Mouse (Mus musculus) intestine, embryonic 16.5 days (tissue): ENCODE data around the gene Agl. TPM values are rescaled to one million over a fixed set of nuclear protein-coding genes. Genes with fewer than 3 reads are reported as not detected.

Source experiments
- ATAC-seq: fragments of 200-750 bp; cut with Nextera tagmentation; 2 replicates; pipeline ENCODE4 v1.8.0; 2017; ENCODE audit warnings: moderate TSS enrichment, moderate library complexity
- H3K27ac ChIP-seq: fragments of 300-500 bp; sonication (generic); 2 replicates; pipeline ENCODE4 v1.5.1; 2014; ENCODE audit warnings: mild to moderate bottlenecking, low read length
- H3K27me3 ChIP-seq: fragments of 300-500 bp; sonication (generic); replicated peaks from 2 replicates; pipeline ENCODE4 v1.6.1; 2014; ENCODE audit warnings: low read length, control low read depth, mixed read lengths; ENCODE audit not compliant: control insufficient read depth, insufficient read depth
- H3K36me3 ChIP-seq: fragments of 300-500 bp; sonication (generic); 2 replicates; pipeline ENCODE4 v1.6.1; 2014; ENCODE audit warnings: low read length, control low read depth; ENCODE audit not compliant: control insufficient read depth, insufficient read depth
- H3K4me1 ChIP-seq: fragments of 300-500 bp; sonication (generic); 2 replicates; pipeline ENCODE4 v1.6.1; 2014; ENCODE audit warnings: low read length, control low read depth, mixed read lengths; ENCODE audit not compliant: control insufficient read depth, insufficient read depth
- H3K4me2 ChIP-seq: fragments of 300-500 bp; sonication (generic); 2 replicates; pipeline ENCODE4 v1.6.1; 2014; ENCODE audit warnings: low read depth, low read length, control low read depth
- H3K4me3 ChIP-seq: fragments of 300-500 bp; sonication (generic); 2 replicates; pipeline ENCODE4 v1.5.1; 2014; ENCODE audit warnings: mild to moderate bottlenecking, low read length
- H3K9ac ChIP-seq: fragments of 300-500 bp; sonication (generic); 2 replicates; pipeline ENCODE4 v1.6.1; 2014; ENCODE audit warnings: low read depth, low read length
- H3K9me3 ChIP-seq: fragments of 300-500 bp; sonication (generic); 2 replicates; pipeline ENCODE4 v1.6.1; 2016; ENCODE audit warnings: low read length, control low read depth; ENCODE audit not compliant: control insufficient read depth
- WGBS: fragments of 180-500 bp; shearing (Covaris S2); extraction: QIAGEN DNeasy Blood & Tissue Kit; methylation state at CpG from one replicate; pipeline ENCODE4 v1.1.7; 2014; 5-methylcytosine and 5-hydroxymethylcytosine counted together
- polyA plus RNA-seq: library from polyadenylated mRNA; unstranded; fragments of >200 nt; fragmentation: Nextera tagmentation; extraction: Ambion mirVana; gene quantifications from 2 replicates; pipeline ENCODE4 v1.2.1, GENCODE M21; 2015

The Agl gene
- polyA plus RNA-seq, 1 experiment from 2014 or later, result 10.3 TPM

- Histone ChIP-seq H3K4me3 (peak overlapping the region; percentile 95), H3K9ac (peak overlapping the region; percentile 97), H3K4me2 (peak overlapping the region; percentile 84), H3K36me3 (no peaks in the 10 kb centered on the region), H3K9me3 (no peaks in the 10 kb centered on the region), H3K27me3 (no peaks in the 10 kb centered on the region), H3K4me1 (peaks cover 12% of the 10 kb centered on the region), H3K27ac (peak overlapping the region; percentile 90)
- WGBS, result under 1% methylated on average over 85 of the region's 85 CpGs
- peak; percentile 95 for ATAC-seq
Measured at GRCm38 (mm10) chr3:116711624-116712435, 96.1 kb downstream of the Agl start.

- Histone ChIP-seq H3K27me3 (no peaks in the 10 kb centered on the region), H3K27ac (no peak overlapping the region), H3K4me2 (peak overlapping the region; percentile 84), H3K9me3 (no peaks in the 10 kb centered on the region), H3K4me1 (peaks cover 12% of the 10 kb centered on the region), H3K4me3 (peak overlapping the region; percentile 95), H3K9ac (peak overlapping the region; percentile 56; the same call in 1 of the 2 replicates), H3K36me3 (no peaks in the 10 kb centered on the region)
- WGBS, result 44% methylated on average over 9 of the region's 9 CpGs
- ATAC-seq, result no peak
Measured at GRCm38 (mm10) chr3:116710941-116711340, 97.0 kb downstream of the Agl start.

- no peaks in the 10 kb centered on the region for H3K9me3 ChIP-seq
- no peak overlapping the region for H3K27ac ChIP-seq
- 93% methylated on average over 1 of the region's 1 CpGs for WGBS
- no peaks in the 10 kb centered on the region for H3K27me3 ChIP-seq
- no peak for ATAC-seq
- H3K4me3 ChIP-seq, result no peak overlapping the region
- H3K36me3 ChIP-seq, result no peaks in the 10 kb centered on the region
- no peak overlapping the region for H3K9ac ChIP-seq
- peaks cover under 1% of the 10 kb centered on the region for H3K4me1 ChIP-seq
- H3K4me2 ChIP-seq, result no peak overlapping the region
Measured at GRCm38 (mm10) chr3:116705637-116706204, 102.2 kb downstream of the Agl start.

GRCm38 (mm10) chr3:116703835-116704234 lies 104.1 kb downstream of the Agl start:
- Histone ChIP-seq H3K9ac (no peak overlapping the region), H3K4me1 (no peaks in the 10 kb centered on the region), H3K4me3 (no peak overlapping the region), H3K9me3 (no peaks in the 10 kb centered on the region), H3K4me2 (no peak overlapping the region), H3K36me3 (no peaks in the 10 kb centered on the region), H3K27me3 (no peaks in the 10 kb centered on the region), H3K27ac (no peak overlapping the region)
- 86% methylated on average over 5 of the region's 5 CpGs for whole genome bisulfite sequencing
- ATAC-seq, result peak; percentile 77; the same call in 1 of the 2 replicates

GRCm38 (mm10) chr3:116702647-116703272 lies 105.2 kb downstream of the Agl start:
- no peak overlapping the region for H3K4me3 ChIP-seq
- H3K36me3 ChIP-seq, result no peaks in the 10 kb centered on the region
- H3K9ac ChIP-seq, result no peak overlapping the region
- H3K9me3 ChIP-seq, result no peaks in the 10 kb centered on the region
- WGBS, result 92% methylated on average over 1 of the region's 1 CpGs
- no peak overlapping the region for H3K27ac ChIP-seq
- H3K4me2 ChIP-seq, result no peak overlapping the region
- ATAC-seq, result no peak
- no peaks in the 10 kb centered on the region for H3K4me1 ChIP-seq
- H3K27me3 ChIP-seq, result no peaks in the 10 kb centered on the region

GRCm38 (mm10) chr3:116701601-116702000 lies 106.4 kb downstream of the Agl start:
- Histone ChIP-seq H3K9ac (no peak overlapping the region), H3K9me3 (no peaks in the 10 kb centered on the region), H3K27ac (no peak overlapping the region), H3K27me3 (no peaks in the 10 kb centered on the region), H3K36me3 (no peaks in the 10 kb centered on the region), H3K4me1 (no peaks in the 10 kb centered on the region), H3K4me3 (no peak overlapping the region), H3K4me2 (no peak overlapping the region)
- no peak for ATAC-seq
- 92% methylated on average over 4 of the region's 4 CpGs for WGBS

- H3K4me3 ChIP-seq, result no peak overlapping the region
- WGBS, result 70% methylated on average over 2 of the region's 2 CpGs
- H3K4me1 ChIP-seq, result no peaks in the 10 kb centered on the region
- no peaks in the 10 kb centered on the region for H3K27me3 ChIP-seq
- H3K27ac ChIP-seq, result no peak overlapping the region
- no peak overlapping the region for H3K9ac ChIP-seq
- no peaks in the 10 kb centered on the region for H3K36me3 ChIP-seq
- no peak overlapping the region for H3K4me2 ChIP-seq
- no peaks in the 10 kb centered on the region for H3K9me3 ChIP-seq
- no peak for ATAC-seq
Measured at GRCm38 (mm10) chr3:116698786-116699185, 109.2 kb downstream of the Agl start.

- Histone ChIP-seq H3K4me2 (no peak overlapping the region), H3K9me3 (no peaks in the 10 kb centered on the region), H3K4me1 (no peaks in the 10 kb centered on the region), H3K9ac (no peak overlapping the region), H3K36me3 (no peaks in the 10 kb centered on the region), H3K4me3 (no peak overlapping the region), H3K27me3 (no peaks in the 10 kb centered on the region), H3K27ac (no peak overlapping the region)
- no peak for ATAC-seq
- WGBS, result 84% methylated on average over 2 of the region's 2 CpGs
Measured at GRCm38 (mm10) chr3:116695666-116695985, 112.3 kb downstream of the Agl start.

GRCm38 (mm10) chr3:116694955-116695665 lies 112.9 kb downstream of the Agl start:
- Histone ChIP-seq H3K27ac (no peak overlapping the region), H3K27me3 (no peaks in the 10 kb centered on the region), H3K9me3 (no peaks in the 10 kb centered on the region), H3K4me2 (no peak overlapping the region), H3K4me3 (no peak overlapping the region), H3K4me1 (no peaks in the 10 kb centered on the region), H3K9ac (no peak overlapping the region), H3K36me3 (no peaks in the 10 kb centered on the region)
- ATAC-seq, result no peak
- 83% methylated on average over 8 of the region's 8 CpGs for WGBS
